Mouse (Mus musculus) liver, embryonic 18 days (tissue): ENCODE measurements around the gene Rab24. TPM values are rescaled to one million over a fixed set of nuclear protein-coding genes. Genes with fewer than 3 reads are reported as not detected.

Experiments
- polyA plus RNA-seq: library from polyadenylated mRNA; depleted of rRNA; stranded (reverse); fragments of >200 nt; gene quantifications from 2 replicates; pipeline ENCODE4 v1.2.3, GENCODE M21; 2012; rRNA removed

Rab24 gene
- 53.1 and 64.8 TPM in 2 replicates for polyA plus RNA-seq

DNA sequence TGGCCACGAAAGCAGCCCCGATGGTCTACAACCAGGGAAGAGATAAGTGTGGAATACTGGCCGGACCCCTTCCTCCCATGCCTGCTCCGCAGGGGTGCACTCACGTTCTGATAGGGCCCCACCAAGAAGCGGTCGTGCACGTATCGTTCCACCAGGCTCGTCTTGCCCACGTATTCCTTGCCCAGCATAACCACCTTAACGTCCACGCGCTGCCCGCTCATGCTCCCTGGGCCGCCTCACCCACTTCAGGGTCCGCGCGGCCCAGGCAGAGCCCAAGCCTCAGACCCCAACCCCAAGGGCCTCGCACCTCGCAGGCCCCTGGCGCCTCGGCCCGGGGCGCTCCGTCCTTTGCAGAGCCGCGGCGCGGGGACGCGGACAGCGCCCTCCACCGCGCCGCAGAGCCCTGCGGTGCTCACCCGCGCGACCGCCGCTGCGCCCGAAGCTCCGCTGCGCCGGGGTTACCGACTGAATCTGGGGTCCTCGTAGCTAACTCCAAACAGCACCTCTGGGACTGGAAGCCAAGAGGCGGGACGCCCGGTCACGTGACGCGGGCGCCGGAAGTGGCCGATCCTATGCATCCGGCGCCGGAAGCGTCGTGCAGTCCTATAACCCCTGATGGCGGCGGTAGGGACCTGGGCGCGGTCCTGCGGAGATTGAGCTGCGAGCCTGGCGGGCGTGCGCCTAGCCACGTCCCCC is at the start of gene Rab24:
Gene Rab24 (minus strand): TSS at position 513 of the 696 bp plus-strand sequence.

DNA sequence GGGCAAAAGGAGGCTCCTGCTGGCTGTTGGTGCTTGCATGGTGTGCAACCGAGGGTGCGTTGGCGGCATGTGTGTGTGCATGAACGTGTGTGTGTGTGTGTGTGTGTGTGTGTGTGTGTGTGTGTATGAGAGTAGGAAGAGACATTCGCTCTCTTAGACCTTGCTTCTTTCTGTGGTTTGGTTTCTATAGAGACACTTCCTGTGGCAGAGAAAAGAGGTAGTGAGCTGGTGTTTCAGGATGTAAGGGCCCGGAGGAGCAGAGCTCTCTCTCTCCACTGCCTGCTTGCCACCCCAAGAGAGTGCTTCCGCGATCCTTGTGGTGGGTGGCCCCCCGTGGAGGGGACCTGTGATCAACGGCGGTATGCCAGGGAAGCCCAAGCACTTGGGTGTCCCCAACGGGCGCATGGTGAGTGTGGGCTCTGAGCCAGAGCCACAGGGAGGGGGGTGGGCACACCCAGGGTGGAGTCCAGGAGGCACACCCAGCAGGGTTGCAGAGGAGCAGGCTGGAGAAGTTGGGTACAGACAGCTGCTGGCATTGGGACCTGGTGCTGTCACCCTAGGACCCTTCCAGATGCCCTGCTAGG is 47.9 kb upstream of the Rab24 start, which contains the start of gene Rgs14:
Gene Rgs14 (plus strand): TSS at position 202 of the 584 bp plus-strand sequence.

DNA sequence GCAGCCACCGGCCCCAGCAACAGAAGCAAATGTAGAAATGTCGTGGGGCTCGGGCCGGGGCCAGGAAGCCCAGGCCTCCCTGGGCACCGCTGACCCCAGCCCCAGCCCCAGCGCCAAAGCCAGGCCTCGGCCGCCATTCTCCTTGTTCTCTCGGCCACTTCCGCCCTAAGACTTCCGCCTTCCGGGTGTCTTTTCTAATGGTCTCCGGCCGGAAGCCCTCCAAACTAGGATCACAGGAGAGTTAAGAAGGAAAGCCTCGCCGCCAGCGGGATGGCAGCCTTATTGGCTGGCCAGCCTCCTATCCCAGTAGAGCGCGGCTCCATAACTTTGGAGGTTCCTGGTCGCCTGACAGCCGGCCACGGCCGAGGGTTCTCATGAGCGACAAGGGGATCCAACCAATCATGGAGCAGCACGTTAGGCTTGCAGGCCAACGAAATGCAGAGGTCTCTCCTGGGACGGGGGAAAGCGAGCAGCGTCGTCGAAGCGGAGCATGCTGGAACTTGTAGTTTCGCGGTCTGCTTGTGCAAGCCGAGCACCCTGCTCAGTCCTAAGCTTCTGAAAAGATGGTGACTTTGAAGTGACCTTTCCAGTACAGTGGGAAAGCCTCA is 40.8 kb upstream of the Rab24 start, which contains the start of gene Lman2:
Gene Lman2 (minus strand): TSS at position 331 of the 608 bp plus-strand sequence.

DNA sequence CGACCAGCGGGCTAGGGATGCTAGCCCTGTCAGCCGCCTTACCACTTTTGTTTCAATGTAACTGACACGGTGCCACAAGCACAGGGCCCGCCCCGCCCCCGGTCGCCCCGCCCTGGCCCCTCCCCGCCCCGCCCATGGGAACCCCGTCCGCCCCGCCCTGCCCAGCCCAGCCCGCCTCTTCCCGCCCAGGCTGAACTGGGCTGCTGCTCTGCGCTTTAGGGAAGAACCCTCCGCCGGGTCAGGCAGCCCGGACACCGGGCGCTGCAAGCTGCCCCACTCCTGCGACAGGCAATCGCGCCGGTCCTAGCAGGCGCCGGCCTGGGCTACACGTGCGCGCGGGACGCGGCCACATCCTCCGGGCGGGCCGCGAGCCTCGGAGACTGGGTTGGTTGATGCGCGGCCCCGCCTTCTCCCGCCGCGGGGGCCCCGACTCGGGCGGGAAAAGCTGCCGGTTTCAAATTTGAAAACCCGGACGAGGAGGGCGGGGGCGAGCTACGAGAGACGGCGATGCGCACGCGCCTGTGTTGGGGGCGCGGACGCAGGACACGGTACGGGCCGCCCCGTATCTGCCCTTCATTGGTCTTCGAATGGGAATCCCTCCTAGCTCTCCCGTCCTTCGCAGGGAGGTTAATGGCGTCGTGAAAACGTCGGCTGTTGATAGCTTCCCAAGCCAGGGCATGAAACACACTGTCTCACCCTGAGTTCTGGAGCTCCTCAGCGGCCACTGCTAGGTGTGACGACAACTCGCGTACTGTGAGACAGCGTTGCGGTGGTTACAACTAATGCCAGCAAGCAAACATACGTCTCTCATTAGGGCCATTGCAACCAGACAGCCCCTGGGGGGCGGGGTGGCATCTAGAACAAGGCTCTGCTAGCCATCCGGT is 8.2 kb upstream of the Rab24 start, which contains the start of gene Mxd3:
Gene Mxd3 (minus strand): TSS at position 141 of the 884 bp plus-strand sequence.

DNA sequence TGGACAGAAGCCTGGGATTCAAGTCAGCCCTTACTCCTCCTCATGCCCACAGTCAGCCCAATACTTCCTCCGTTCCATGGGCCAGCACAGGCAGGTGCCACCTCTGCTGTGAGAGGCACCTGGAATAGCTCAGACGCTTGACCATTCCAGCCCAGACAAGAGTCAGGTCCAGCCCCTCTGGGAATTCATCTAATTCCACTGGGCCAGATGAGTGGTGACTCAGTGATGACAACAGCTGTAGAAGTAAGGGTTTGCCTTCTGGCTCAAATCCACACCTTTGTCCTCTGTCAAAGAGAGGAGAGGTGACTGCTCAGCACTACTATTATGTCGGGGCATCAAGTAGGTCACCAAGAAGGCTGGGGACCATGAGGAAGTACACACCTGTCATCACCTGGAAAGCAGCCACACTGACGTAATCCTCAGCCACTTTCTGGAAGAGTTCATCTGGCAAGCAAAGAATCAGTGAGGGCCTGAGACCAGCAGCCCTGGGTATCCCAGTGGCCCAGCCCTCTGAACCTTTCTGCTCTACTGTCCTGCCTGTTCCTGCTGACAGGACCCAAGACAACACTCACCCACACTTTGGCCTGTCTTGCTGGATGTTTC is 1.7 kb downstream of the Rab24 start, which contains the start of gene Prelid1:
Gene Prelid1 (plus strand): TSS at position 570 of the 603 bp plus-strand sequence.

Other genes with a start within 250 kb of the Rab24 start
- 9.8 and 11.8 TPM in 2 replicates for gene Uimc1, start 221.6 kb downstream of the Rab24 start, polyA plus RNA-seq
- 6.8 and 6.9 TPM in 2 replicates for gene Zfp346, start 216.6 kb downstream of the Rab24 start, polyA plus RNA-seq
- gene Gm17617, start 188.4 kb downstream of the Rab24 start, polyA plus RNA-seq = not detected in 2 replicates
- gene Fgfr4, start 169.3 kb downstream of the Rab24 start, polyA plus RNA-seq = 4.9 and 5.9 TPM in 2 replicates
- gene Nsd1, start 112.2 kb downstream of the Rab24 start, polyA plus RNA-seq = 7.6 and 8.3 TPM in 2 replicates
- 147 and 149 TPM in 2 replicates for gene Prelid1, start 1.4 kb downstream of the Rab24 start, polyA plus RNA-seq
- 14.6 and 15.5 TPM in 2 replicates for gene Mxd3, start 7.9 kb upstream of the Rab24 start, polyA plus RNA-seq
- 49.8 and 52.0 TPM in 2 replicates for gene Lman2, start 40.8 kb upstream of the Rab24 start, polyA plus RNA-seq
- gene Rgs14, start 47.8 kb upstream of the Rab24 start, polyA plus RNA-seq = 4.3 and 5.2 TPM in 2 replicates
- gene Slc34a1, start 76.2 kb upstream of the Rab24 start, polyA plus RNA-seq = not detected in 2 replicates
- gene Pfn3, start 93.3 kb upstream of the Rab24 start, polyA plus RNA-seq = not detected in 2 replicates
- 238 and 242 TPM in 2 replicates for gene F12, start 104.8 kb upstream of the Rab24 start, polyA plus RNA-seq
- 20.6 and 24.2 TPM in 2 replicates for gene Grk6, start 123.1 kb upstream of the Rab24 start, polyA plus RNA-seq
- 0.58 and 0.66 TPM in 2 replicates for gene Prr7, start 142.3 kb upstream of the Rab24 start, polyA plus RNA-seq
- 5.2 and 5.5 TPM in 2 replicates for gene Dbn1, start 166.2 kb upstream of the Rab24 start, polyA plus RNA-seq
- gene Pdlim7, start 191.7 kb upstream of the Rab24 start, polyA plus RNA-seq = 13.9 and 14.6 TPM in 2 replicates
- gene Dok3, start 207.3 kb upstream of the Rab24 start, polyA plus RNA-seq = 18.5 and 21.4 TPM in 2 replicates
- gene Ddx41, start 214.7 kb upstream of the Rab24 start, polyA plus RNA-seq = 25.8 and 26.8 TPM in 2 replicates
- 22.0 and 27.4 TPM in 2 replicates for gene Fam193b, start 249.2 kb upstream of the Rab24 start, polyA plus RNA-seq